ENCODE assay signal across 16 mouse cellular contexts in genomic region chr8:123966896-123967295, GRCm38 (mm10). TPM values are rescaled to one million over a fixed set of nuclear protein-coding genes. Genes with fewer than 3 reads are reported as not detected.
DNase-seq lines count a peak whose midpoint lies in the region; ATAC-seq and TF ChIP-seq lines count a peak whose summit lies in the region.
"Had no signal": no experiment of that assay in that cellular context is flagged by ENCODE, and none has a peak within 500 bp of the region (broad histone marks: within the 10 kb centered on the region; RNA-seq: fewer than 3 reads in every experiment).

No protein-coding gene starts in this region.

- no peak overlapping the region for H3K27ac ChIP-seq in intestine, postnatal 0 days (ENCODE audit: low read depth, low read length)
- H3K27ac ChIP-seq in intestine, embryonic 15.5 days = no peak overlapping the region
- no peak overlapping the region for H3K27ac ChIP-seq in cortical plate, adult 2 months (ENCODE audit: insufficient read depth, low read length)
- no peak overlapping the region for H3K27ac ChIP-seq in stomach, postnatal 0 days (replicated peaks)
- H3K27ac ChIP-seq: liver, embryonic 13.5 days; midbrain, embryonic 10.5 days; neural tube, embryonic 15.5 days had no signal

- TF ChIP-seq POLR2A in cortical plate, adult 2 months (IDR thresholded peaks at IDR 0.05; ENCODE audit: extremely low read depth, insufficient read depth, low read length) = no peak

- H3K36me3 ChIP-seq in intestine, postnatal 0 days (ENCODE audit: control insufficient read depth, insufficient read depth) = peaks cover 45% of the 10 kb centered on the region
- H3K36me3 ChIP-seq in intestine, embryonic 15.5 days = peaks cover 4% of the 10 kb centered on the region; the same call in 1 of the 2 replicates
- H3K36me3 ChIP-seq in stomach, postnatal 0 days (ENCODE audit: control insufficient read depth, insufficient read depth, low read length) = 0 out of 2 replicates have a peak, but pooled peaks cover 4% of the 10 kb centered on the region

- H3K9me3 ChIP-seq in intestine, postnatal 0 days (ENCODE audit: control insufficient read depth) = no peaks in the 10 kb centered on the region
- no peaks in the 10 kb centered on the region for H3K9me3 ChIP-seq in intestine, embryonic 15.5 days
- no peaks in the 10 kb centered on the region for H3K9me3 ChIP-seq in stomach, postnatal 0 days (ENCODE audit: control insufficient read depth, low read length)
- H3K9me3 ChIP-seq: liver, embryonic 13.5 days; midbrain, embryonic 10.5 days; neural tube, embryonic 15.5 days had no signal

- H3K4me2 ChIP-seq in intestine, postnatal 0 days (replicated peaks; ENCODE audit: low read depth) = no peak overlapping the region
- H3K4me2 ChIP-seq in intestine, embryonic 15.5 days (replicated peaks) = no peak overlapping the region
- H3K4me2 ChIP-seq in stomach, postnatal 0 days (replicated peaks; ENCODE audit: low read depth) = no peak overlapping the region
- H3K4me2 ChIP-seq: liver, embryonic 13.5 days; neural tube, embryonic 15.5 days had no signal

- 66% methylated on average over 2 of the region's 2 CpGs for WGBS in intestine, postnatal 0 days
- 68% methylated on average over 2 of the region's 2 CpGs for WGBS in intestine, embryonic 15.5 days
- 62% methylated on average over 2 of the region's 2 CpGs for WGBS in stomach, postnatal 0 days

- no peak overlapping the region for H3K9ac ChIP-seq in intestine, postnatal 0 days (ENCODE audit: low read depth, low read length)
- H3K9ac ChIP-seq in intestine, embryonic 15.5 days = no peak overlapping the region
- no peak overlapping the region for H3K9ac ChIP-seq in stomach, postnatal 0 days (ENCODE audit: low read length)
- H3K9ac ChIP-seq: liver, embryonic 13.5 days; neural tube, embryonic 15.5 days had no signal

- H3K27me3 ChIP-seq in intestine, postnatal 0 days (replicated peaks; ENCODE audit: control insufficient read depth, insufficient read depth, low read length) = no peaks in the 10 kb centered on the region
- H3K27me3 ChIP-seq in intestine, embryonic 15.5 days (replicated peaks) = no peaks in the 10 kb centered on the region
- H3K27me3 ChIP-seq in stomach, postnatal 0 days (ENCODE audit: control insufficient read depth, insufficient read depth, low read length) = no peaks in the 10 kb centered on the region
- H3K27me3 ChIP-seq: liver, embryonic 13.5 days; neural tube, embryonic 15.5 days; Patski had no signal

- DNase-seq in thymus, postnatal 0 days (ENCODE audit: low spot score) = peak; percentile 40
- DNase-seq in thymus, postnatal 36 days = no peak
- DNase-seq in stomach, postnatal 0 days (ENCODE audit: low spot score) = no peak
- DNase-seq in right cerebral cortex, postnatal 14 days = no peak
- no peak for DNase-seq in right cerebral cortex, adult 18-20 months
- DNase-seq: cerebellum, postnatal 10 days; gastrocnemius, postnatal 36 days; heart, postnatal 36 days; liver, embryonic 13.5 days; thymus, adult 18-20 months had no signal

- no peaks in the 10 kb centered on the region for H3K4me1 ChIP-seq in intestine, postnatal 0 days (replicated peaks; ENCODE audit: control insufficient read depth, insufficient read depth, low read length)
- H3K4me1 ChIP-seq in intestine, embryonic 15.5 days (replicated peaks) = no peaks in the 10 kb centered on the region
- no peaks in the 10 kb centered on the region for H3K4me1 ChIP-seq in cortical plate, adult 2 months (ENCODE audit: control insufficient read depth, insufficient read depth, low read length)
- no peaks in the 10 kb centered on the region for H3K4me1 ChIP-seq in stomach, postnatal 0 days (replicated peaks; ENCODE audit: control insufficient read depth, insufficient read depth)
- H3K4me1 ChIP-seq: midbrain, embryonic 10.5 days; neural tube, embryonic 15.5 days had no signal

- ATAC-seq in intestine, postnatal 0 days = no peak
- ATAC-seq in intestine, embryonic 15.5 days = no peak
- no peak for ATAC-seq in stomach, postnatal 0 days (ENCODE audit: low FRiP score, low TSS enrichment)
- ATAC-seq: Patski had no signal

- H3K4me3 ChIP-seq in intestine, postnatal 0 days (ENCODE audit: low read depth, low read length) = no peak overlapping the region
- H3K4me3 ChIP-seq in intestine, embryonic 15.5 days (replicated peaks) = no peak overlapping the region
- no peak overlapping the region for H3K4me3 ChIP-seq in cortical plate, adult 2 months (ENCODE audit: insufficient read depth, low read length)
- no peak overlapping the region for H3K4me3 ChIP-seq in stomach, postnatal 0 days (ENCODE audit: low read depth, low read length)
- H3K4me3 ChIP-seq: liver, embryonic 13.5 days; midbrain, embryonic 10.5 days; neural tube, embryonic 15.5 days had no signal

- peak; percentile 58 for TF ChIP-seq CTCF in intestine, postnatal 0 days (IDR thresholded peaks at IDR 0.05; ENCODE audit: low read depth)
- peak; percentile 23; the same call in 1 of the 2 replicates for TF ChIP-seq CTCF in cortical plate, adult 2 months (IDR thresholded peaks at IDR 0.05; ENCODE audit: extremely low read depth, insufficient read depth, low read length)
- peak; percentile 67 for TF ChIP-seq CTCF in stomach, postnatal 0 days (IDR thresholded peaks at IDR 0.05; ENCODE audit: low read depth)

- TF ChIP-seq EP300 in stomach, postnatal 0 days (optimal IDR thresholded peaks at IDR 0.05) = no peak

RNA-seq across cellular contexts. Expression of gene Abcb10, which starts 16.0 kb away (rescaled TPM):
- polyA plus RNA-seq in intestine, postnatal 0 days (2015; fragmentation: Nextera tagmentation; extraction: Ambion mirVana) = 10.7 and 11.9 TPM in 2 replicates
- polyA plus RNA-seq in intestine, embryonic 15.5 days (2015; fragmentation: Nextera tagmentation; extraction: Ambion mirVana) = 21.9 and 22.3 TPM in 2 replicates
- polyA plus RNA-seq in thymus, postnatal 0 days (2015; fragmentation: Nextera tagmentation; extraction: Ambion mirVana) = 4.1 and 4.4 TPM in 2 replicates
- polyA plus RNA-seq in cortical plate, adult 2 months (2012; rRNA removed) = 13.4 and 14.1 TPM in 2 replicates
- 14.7 and 15.2 TPM in 2 replicates for polyA plus RNA-seq in stomach, postnatal 0 days (2015; fragmentation: Nextera tagmentation; extraction: Ambion mirVana)

RNA-seq across cellular contexts. Expression of gene Nup133, which starts 17.8 kb away (rescaled TPM):
- 7.7 and 8.5 TPM in 2 replicates for polyA plus RNA-seq in intestine, postnatal 0 days (2015; fragmentation: Nextera tagmentation; extraction: Ambion mirVana)
- 29.4 and 34.0 TPM in 2 replicates for polyA plus RNA-seq in intestine, embryonic 15.5 days (2015; fragmentation: Nextera tagmentation; extraction: Ambion mirVana)
- polyA plus RNA-seq in thymus, postnatal 0 days (2015; fragmentation: Nextera tagmentation; extraction: Ambion mirVana) = 25.4 and 26.2 TPM in 2 replicates
- polyA plus RNA-seq in cortical plate, adult 2 months (2012; rRNA removed) = 17.7 and 21.0 TPM in 2 replicates
- polyA plus RNA-seq in stomach, postnatal 0 days (2015; fragmentation: Nextera tagmentation; extraction: Ambion mirVana) = 8.2 and 8.5 TPM in 2 replicates

RNA-seq across cellular contexts. Expression of gene Taf5l, which starts 54.3 kb away (rescaled TPM):
- 18.6 and 18.8 TPM in 2 replicates for polyA plus RNA-seq in intestine, postnatal 0 days (2015; fragmentation: Nextera tagmentation; extraction: Ambion mirVana)
- 40.0 and 40.6 TPM in 2 replicates for polyA plus RNA-seq in intestine, embryonic 15.5 days (2015; fragmentation: Nextera tagmentation; extraction: Ambion mirVana)
- 60.5 and 60.6 TPM in 2 replicates for polyA plus RNA-seq in thymus, postnatal 0 days (2015; fragmentation: Nextera tagmentation; extraction: Ambion mirVana)
- 17.0 and 17.5 TPM in 2 replicates for polyA plus RNA-seq in cortical plate, adult 2 months (2012; rRNA removed)
- 18.0 and 21.0 TPM in 2 replicates for polyA plus RNA-seq in stomach, postnatal 0 days (2015; fragmentation: Nextera tagmentation; extraction: Ambion mirVana)

RNA-seq across cellular contexts. Expression of gene Urb2, which starts 54.4 kb away (rescaled TPM):
- 1.6 and 1.7 TPM in 2 replicates for polyA plus RNA-seq in intestine, postnatal 0 days (2015; fragmentation: Nextera tagmentation; extraction: Ambion mirVana)
- 3.8 and 4.6 TPM in 2 replicates for polyA plus RNA-seq in intestine, embryonic 15.5 days (2015; fragmentation: Nextera tagmentation; extraction: Ambion mirVana)
- 4.0 and 4.2 TPM in 2 replicates for polyA plus RNA-seq in thymus, postnatal 0 days (2015; fragmentation: Nextera tagmentation; extraction: Ambion mirVana)
- polyA plus RNA-seq in cortical plate, adult 2 months (2012; rRNA removed) = 4.9 and 5.5 TPM in 2 replicates
- polyA plus RNA-seq in stomach, postnatal 0 days (2015; fragmentation: Nextera tagmentation; extraction: Ambion mirVana) = 1.2 and 1.6 TPM in 2 replicates
